Mouse (Mus musculus): ENCODE data around the gene Gad2. TPM values are rescaled to one million over a fixed set of nuclear protein-coding genes. Genes with fewer than 3 reads are reported as not detected.

Gene Gad2
- polyA plus RNA-seq, 2 experiments = not detected

DNA sequence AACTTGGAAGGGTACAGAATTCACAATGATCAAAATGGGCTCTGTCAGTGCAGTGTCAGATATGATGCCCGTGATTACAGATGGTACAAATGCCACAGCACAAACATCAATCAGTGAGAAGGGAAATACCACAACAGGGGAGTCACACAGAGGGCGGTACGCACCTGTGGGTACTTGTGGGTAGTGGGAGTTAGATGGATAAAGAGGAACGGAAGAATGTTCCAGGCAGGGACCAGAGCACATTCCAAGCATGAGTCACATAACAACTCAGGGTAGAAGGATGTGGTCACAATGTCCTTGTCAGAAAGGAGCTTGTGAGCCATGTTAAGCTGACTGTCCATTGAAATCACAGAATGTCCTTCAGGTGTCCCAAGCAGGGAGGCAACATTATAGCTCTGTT, 29.8 kb downstream of the Gad2 start:
- 59% methylated on average over 4 of the region's 4 CpGs for WGBS (ENCODE audit: insufficient replicate concordance)
- H3K27ac ChIP-seq = no peak overlapping the region
- H3K9ac ChIP-seq (replicated peaks) = no peak overlapping the region
- H3K36me3 ChIP-seq (replicated peaks; ENCODE audit: control insufficient read depth, insufficient read depth, low read depth) = no peaks in the 10 kb centered on the region
- no peak overlapping the region for H3K4me2 ChIP-seq (ENCODE audit: low read depth)
- no peak overlapping the region for H3K4me3 ChIP-seq (ENCODE audit: insufficient read depth in 1 of 2, low read depth in 2 of 2, low read length in 2 of 2)
- no peaks in the 10 kb centered on the region for H3K4me1 ChIP-seq (replicated peaks; ENCODE audit: control insufficient read depth in 2 of 2, insufficient read depth in 2 of 2, low read length in 1 of 2)
- TF ChIP-seq EP300 (IDR thresholded peaks at IDR 0.05; ENCODE audit: low read depth) (no peak), CTCF (IDR thresholded peaks at IDR 0.05; ENCODE audit: low read depth) (no peak)
- no peak for DNase-seq (ENCODE audit: low read depth in 3 of 3, low spot score in 3 of 3)
- ATAC-seq (ENCODE audit: insufficient read depth) = no peak
- H3K27me3 ChIP-seq (ENCODE audit: control insufficient read depth, insufficient read depth, low read length) = no peaks in the 10 kb centered on the region
- H3K9me3 ChIP-seq (ENCODE audit: control insufficient read depth, low read length) = no peaks in the 10 kb centered on the region

DNA sequence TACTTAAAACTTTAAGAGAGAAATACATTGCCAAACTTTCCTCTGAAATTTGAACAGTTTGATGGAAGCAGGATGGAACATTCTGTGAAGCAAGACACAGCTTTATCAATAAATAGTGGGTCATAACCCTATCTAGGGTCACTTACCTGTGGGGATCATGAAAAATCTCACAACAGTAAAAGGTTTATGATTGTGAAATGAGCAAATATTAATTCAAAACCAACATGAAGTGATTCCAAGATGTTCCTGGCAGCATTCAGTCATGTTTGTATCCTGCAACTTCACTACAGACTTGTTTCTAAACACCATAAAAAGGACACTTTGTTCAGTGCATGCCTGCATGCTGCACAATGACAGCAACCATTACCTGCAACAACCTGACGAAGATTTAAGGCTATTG, 41.7 kb downstream of the Gad2 start:
- WGBS (ENCODE audit: insufficient replicate concordance) = 42% methylated on average over 1 of the region's 1 CpGs
- ATAC-seq (ENCODE audit: insufficient read depth) = no peak
- no peak overlapping the region for H3K9ac ChIP-seq (replicated peaks)
- H3K4me2 ChIP-seq (ENCODE audit: low read depth) = no peak overlapping the region
- DNase-seq (ENCODE audit: low read depth in 3 of 3, low spot score in 3 of 3) = no peak
- H3K27me3 ChIP-seq (ENCODE audit: control insufficient read depth, insufficient read depth, low read length) = no peaks in the 10 kb centered on the region
- no peaks in the 10 kb centered on the region for H3K4me1 ChIP-seq (replicated peaks; ENCODE audit: control insufficient read depth in 2 of 2, insufficient read depth in 2 of 2, low read length in 1 of 2)
- no peak overlapping the region for H3K27ac ChIP-seq
- no peaks in the 10 kb centered on the region for H3K9me3 ChIP-seq (ENCODE audit: control insufficient read depth, low read length)
- no peak overlapping the region for H3K4me3 ChIP-seq (ENCODE audit: insufficient read depth in 1 of 2, low read depth in 2 of 2, low read length in 2 of 2)
- no peak for TF ChIP-seq EP300 (IDR thresholded peaks at IDR 0.05; ENCODE audit: low read depth)
- TF ChIP-seq CTCF (IDR thresholded peaks at IDR 0.05; ENCODE audit: low read depth) = no peak
- H3K36me3 ChIP-seq (replicated peaks; ENCODE audit: control insufficient read depth, insufficient read depth, low read depth) = no peaks in the 10 kb centered on the region

- DNase-seq (ENCODE audit: low read depth in 3 of 3, low spot score in 3 of 3) (no peak), ATAC-seq (ENCODE audit: insufficient read depth) (no peak)
- H3K9ac ChIP-seq (replicated peaks) = no peak overlapping the region
- TF ChIP-seq CTCF (IDR thresholded peaks at IDR 0.05; ENCODE audit: low read depth) (no peak), EP300 (IDR thresholded peaks at IDR 0.05; ENCODE audit: low read depth) (no peak)
- H3K4me3 ChIP-seq (ENCODE audit: insufficient read depth in 1 of 2, low read depth in 2 of 2, low read length in 2 of 2) = no peak overlapping the region
- H3K9me3 ChIP-seq (ENCODE audit: control insufficient read depth, low read length) = no peaks in the 10 kb centered on the region
- H3K4me1 ChIP-seq (replicated peaks; ENCODE audit: control insufficient read depth in 2 of 2, insufficient read depth in 2 of 2, low read length in 1 of 2) = no peaks in the 10 kb centered on the region
- H3K36me3 ChIP-seq (replicated peaks; ENCODE audit: control insufficient read depth, insufficient read depth, low read depth) = no peaks in the 10 kb centered on the region
- H3K4me2 ChIP-seq (ENCODE audit: low read depth) = no peak overlapping the region
- 39% methylated on average over 2 of the region's 2 CpGs for WGBS (ENCODE audit: insufficient replicate concordance)
- no peaks in the 10 kb centered on the region for H3K27me3 ChIP-seq (ENCODE audit: control insufficient read depth, insufficient read depth, low read length)
- H3K27ac ChIP-seq = no peak overlapping the region
These were observed 48.4 kb downstream of the Gad2 start for GRCm38 (mm10) chr2:22670415-22670814.

DNA sequence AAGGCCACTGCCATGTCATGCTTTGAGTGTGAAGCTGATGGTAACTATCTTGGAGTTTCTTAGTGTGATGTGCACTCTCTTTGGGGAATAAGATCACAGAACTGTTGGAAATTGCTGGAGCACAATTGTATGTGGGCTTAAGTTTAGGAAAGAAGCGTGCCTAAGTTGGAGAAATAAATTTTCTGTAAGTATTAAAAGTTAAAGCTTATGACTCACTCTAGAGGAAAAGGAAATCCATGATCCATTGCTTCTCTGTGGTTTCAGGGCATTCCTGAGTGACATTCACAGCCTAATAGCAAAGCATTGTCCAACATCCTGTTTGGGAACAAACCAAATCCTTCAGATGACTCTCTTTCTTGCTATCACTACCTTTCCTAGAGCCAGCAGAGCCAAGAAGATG, 49.3 kb downstream of the Gad2 start:
- Histone ChIP-seq H3K9me3 (ENCODE audit: control insufficient read depth, low read length) (no peaks in the 10 kb centered on the region), H3K4me1 (replicated peaks; ENCODE audit: control insufficient read depth in 2 of 2, insufficient read depth in 2 of 2, low read length in 1 of 2) (no peaks in the 10 kb centered on the region), H3K36me3 (replicated peaks; ENCODE audit: control insufficient read depth, insufficient read depth, low read depth) (no peaks in the 10 kb centered on the region), H3K4me2 (ENCODE audit: low read depth) (no peak overlapping the region), H3K27me3 (ENCODE audit: control insufficient read depth, insufficient read depth, low read length) (no peaks in the 10 kb centered on the region), H3K4me3 (ENCODE audit: insufficient read depth in 1 of 2, low read depth in 2 of 2, low read length in 2 of 2) (no peak overlapping the region), H3K27ac (no peak overlapping the region), H3K9ac (replicated peaks) (no peak overlapping the region)
- ATAC-seq (ENCODE audit: insufficient read depth) = no peak
- TF ChIP-seq CTCF (IDR thresholded peaks at IDR 0.05; ENCODE audit: low read depth) = no peak
- no peak for TF ChIP-seq EP300 (IDR thresholded peaks at IDR 0.05; ENCODE audit: low read depth)
- DNase-seq (ENCODE audit: low read depth in 3 of 3, low spot score in 3 of 3) = no peak
- WGBS (ENCODE audit: insufficient replicate concordance) = 24% methylated on average over 1 of the region's 1 CpGs

GRCm38 (mm10) chr2:22677066-22677465, 55.1 kb downstream of the Gad2 start:
- no peak overlapping the region for H3K9ac ChIP-seq (replicated peaks)
- TF ChIP-seq CTCF (IDR thresholded peaks at IDR 0.05; ENCODE audit: low read depth) (no peak), EP300 (IDR thresholded peaks at IDR 0.05; ENCODE audit: low read depth) (no peak)
- no peak for ATAC-seq (ENCODE audit: insufficient read depth)

More at GRCm38 (mm10) chr2:22677066-22677465, 55.1 kb downstream of the Gad2 start:
- Histone ChIP-seq H3K4me2 (ENCODE audit: low read depth) (no peak overlapping the region), H3K4me3 (ENCODE audit: insufficient read depth in 1 of 2, low read depth in 2 of 2, low read length in 2 of 2) (no peak overlapping the region), H3K9me3 (ENCODE audit: control insufficient read depth, low read length) (no peaks in the 10 kb centered on the region), H3K27ac (no peak overlapping the region), H3K4me1 (replicated peaks; ENCODE audit: control insufficient read depth in 2 of 2, insufficient read depth in 2 of 2, low read length in 1 of 2) (no peaks in the 10 kb centered on the region), H3K27me3 (ENCODE audit: control insufficient read depth, insufficient read depth, low read length) (no peaks in the 10 kb centered on the region), H3K36me3 (replicated peaks; ENCODE audit: control insufficient read depth, insufficient read depth, low read depth) (no peaks in the 10 kb centered on the region)
- WGBS (ENCODE audit: insufficient replicate concordance) = 53% methylated on average over 8 of the region's 8 CpGs
- no peak for DNase-seq (ENCODE audit: low read depth in 3 of 3, low spot score in 3 of 3)

Measured in liver, embryonic 14.5 days (tissue).